Mouse (Mus musculus) megakaryocyte, embryonic 14.5 days (primary cell): ENCODE results near the gene Copg2.

Source experiments
- FLI1 ChIP-seq: IDR thresholded peaks from 2 replicates; pipeline ENCODE4 v1.6.1; 2012; ENCODE audit warnings: low read length, inconsistent platforms, mixed read lengths
- GATA1 ChIP-seq: IDR thresholded peaks from 3 replicates; pipeline ENCODE4 v1.6.1; 2012; ENCODE audit warnings: mixed read lengths, low read length, inconsistent platforms, borderline replicate concordance

DNA sequence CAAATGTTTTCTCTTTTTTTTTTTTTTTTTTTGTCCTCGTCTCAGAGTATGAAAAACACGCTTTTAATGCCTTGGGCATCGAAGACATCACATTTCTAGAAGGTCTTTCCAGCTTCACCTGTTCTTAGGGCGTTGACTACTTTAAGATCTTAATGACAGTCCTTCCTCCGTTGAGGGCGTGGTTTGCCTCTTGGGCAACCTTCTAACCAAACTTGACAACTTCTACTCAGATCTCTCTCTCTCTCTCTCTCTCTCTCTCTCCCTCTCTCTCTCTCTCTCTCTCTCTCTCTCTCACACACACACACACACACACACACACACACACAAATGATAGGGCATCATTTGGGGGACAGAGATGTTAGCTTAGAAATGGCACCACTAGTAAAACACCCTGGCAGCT is 926 bp upstream of the Copg2 start:
- TF ChIP-seq GATA1 = no peak
- TF ChIP-seq FLI1 = no peak
